Mouse (Mus musculus): ENCODE results near the gene Polr3b. TPM values are rescaled to one million over a fixed set of nuclear protein-coding genes. Genes with fewer than 3 reads are reported as not detected.

Gene Polr3b
- total RNA-seq, 2 experiments from 2014 or later, result 22.4 to 26.8 TPM

- DNase-seq, result no peak
Observed at GRCm38 (mm10) chr10:84710827-84711226, 88.7 kb downstream of the Polr3b start.

- DNase-seq, result no peak
Observed at GRCm38 (mm10) chr10:84711479-84711878, 89.4 kb downstream of the Polr3b start.

GRCm38 (mm10) chr10:84711940-84712339 is 89.8 kb downstream of the Polr3b start:
- no peak for DNase-seq

GRCm38 (mm10) chr10:84712532-84712931 is 90.4 kb downstream of the Polr3b start:
- DNase-seq, result no peak

GRCm38 (mm10) chr10:84713043-84713442 is 91.0 kb downstream of the Polr3b start:
- DNase-seq, result no peak

- DNase-seq, result no peak
Observed at GRCm38 (mm10) chr10:84715639-84716038, 93.5 kb downstream of the Polr3b start.

GRCm38 (mm10) chr10:84716581-84716980 is 94.5 kb downstream of the Polr3b start:
- peak; percentile 29 for DNase-seq

GRCm38 (mm10) chr10:84722711-84723110 is 100.6 kb downstream of the Polr3b start:
- no peak for DNase-seq

- DNase-seq, result no peak
Observed at GRCm38 (mm10) chr10:84727005-84727404, 104.9 kb downstream of the Polr3b start.

GRCm38 (mm10) chr10:84727760-84728159 is 105.7 kb downstream of the Polr3b start:
- DNase-seq, result no peak

GRCm38 (mm10) chr10:84730078-84730477 is 108.0 kb downstream of the Polr3b start:
- no peak for DNase-seq

GRCm38 (mm10) chr10:84730956-84731355 is 108.9 kb downstream of the Polr3b start:
- DNase-seq, result no peak

GRCm38 (mm10) chr10:84733511-84733910 is 111.4 kb downstream of the Polr3b start:
- DNase-seq, result no peak

GRCm38 (mm10) chr10:84754851-84755785 is 133.0 kb downstream of the Polr3b start:
- DNase-seq, result peak; percentile 53

GRCm38 (mm10) chr10:84755786-84756203 is 133.7 kb downstream of the Polr3b start, which contains the start of gene Rfx4:
TSS of gene Rfx4 (plus strand) at chr10:84756062.
- DNase-seq, result no peak

- DNase-seq, result no peak
Observed at GRCm38 (mm10) chr10:84756435-84757095, 134.5 kb downstream of the Polr3b start.

GRCm38 (mm10) chr10:84757426-84758199 is 135.5 kb downstream of the Polr3b start:
- no peak for DNase-seq

GRCm38 (mm10) chr10:84758200-84758468 is 136.0 kb downstream of the Polr3b start:
- no peak for DNase-seq

GRCm38 (mm10) chr10:84758483-84759431 is 136.7 kb downstream of the Polr3b start:
- DNase-seq, result no peak

GRCm38 (mm10) chr10:84759511-84760117 is 137.5 kb downstream of the Polr3b start:
- DNase-seq, result no peak
